Mouse (Mus musculus) heart, postnatal 0 days (tissue): ENCODE results near the gene Rab10.

Experiments
- CTCF ChIP-seq: IDR thresholded peaks from 2 replicates; pipeline ENCODE4 v1.5.1; 2016; ENCODE audit warnings: antibody characterized with exemption, control low read depth, low read depth
- EP300 ChIP-seq: IDR thresholded peaks from 2 replicates; pipeline ENCODE4 v1.6.1; 2016; ENCODE audit warnings: antibody characterized with exemption, low read depth

GRCm38 (mm10) chr12:3239544-3239943, 70.2 kb downstream of the Rab10 start:
- TF ChIP-seq EP300 (no peak), CTCF (no peak)
